Mouse (Mus musculus): ENCODE data around the gene Bcl2l12. TPM values are rescaled to one million over a fixed set of nuclear protein-coding genes. Genes with fewer than 3 reads are reported as not detected.

The Bcl2l12 gene
- polyA plus RNA-seq, 1 experiment from 2014 or later = 13.7 TPM

Small RNAs within 50 kb of the gene (microRNA-seq; reads per million reads assigned to microRNA genes)
- gene Mir7054 = not detected

Other genes with a start within 250 kb of the Bcl2l12 start
- gene Zfp473, start 247.7 kb downstream of the Bcl2l12 start, polyA plus RNA-seq (2015; fragmentation: Nextera tagmentation; extraction: Ambion mirVana) = 0.94 and 1.0 TPM in 2 replicates
- gene Nup62, start 182.6 kb downstream of the Bcl2l12 start, polyA plus RNA-seq (2015; fragmentation: Nextera tagmentation; extraction: Ambion mirVana) = 48.8 and 51.2 TPM in 2 replicates
- 0.35 and 0.46 TPM in 2 replicates for gene Il4i1, start 182.3 kb downstream of the Bcl2l12 start, polyA plus RNA-seq (2015; fragmentation: Nextera tagmentation; extraction: Ambion mirVana)
- 7.5 and 9.2 TPM in 2 replicates for gene Atf5, start 182.1 kb downstream of the Bcl2l12 start, polyA plus RNA-seq (2015; fragmentation: Nextera tagmentation; extraction: Ambion mirVana)
- 27.7 and 32.3 TPM in 2 replicates for gene Akt1s1, start 149.7 kb downstream of the Bcl2l12 start, polyA plus RNA-seq (2015; fragmentation: Nextera tagmentation; extraction: Ambion mirVana)
- 26.1 and 29.4 TPM in 2 replicates for gene Tbc1d17, start 149.6 kb downstream of the Bcl2l12 start, polyA plus RNA-seq (2015; fragmentation: Nextera tagmentation; extraction: Ambion mirVana)
- gene Pnkp, start 141.6 kb downstream of the Bcl2l12 start, polyA plus RNA-seq (2015; fragmentation: Nextera tagmentation; extraction: Ambion mirVana) = 23.8 and 28.9 TPM in 2 replicates
- 54.1 and 59.1 TPM in 2 replicates for gene Ptov1, start 128.9 kb downstream of the Bcl2l12 start, polyA plus RNA-seq (2015; fragmentation: Nextera tagmentation; extraction: Ambion mirVana)
- 46.8 and 56.2 TPM in 2 replicates for gene Med25, start 106.0 kb downstream of the Bcl2l12 start, polyA plus RNA-seq (2015; fragmentation: Nextera tagmentation; extraction: Ambion mirVana)
- gene Fuz, start 102.6 kb downstream of the Bcl2l12 start, polyA plus RNA-seq (2015; fragmentation: Nextera tagmentation; extraction: Ambion mirVana) = 6.7 and 6.9 TPM in 2 replicates
- gene Ap2a1, start 69.2 kb downstream of the Bcl2l12 start, polyA plus RNA-seq (2015; fragmentation: Nextera tagmentation; extraction: Ambion mirVana) = 69.1 and 70.9 TPM in 2 replicates
- 0.08 TPM in 1 of 2 replicates, not detected in the other for gene Tsks, start 55.5 kb downstream of the Bcl2l12 start, polyA plus RNA-seq (2015; fragmentation: Nextera tagmentation; extraction: Ambion mirVana)
- gene Cpt1c, start 23.9 kb downstream of the Bcl2l12 start, polyA plus RNA-seq (2015; fragmentation: Nextera tagmentation; extraction: Ambion mirVana) = 1.5 and 1.6 TPM in 2 replicates
- gene Prmt1, start 12.1 kb downstream of the Bcl2l12 start, polyA plus RNA-seq (2015; fragmentation: Nextera tagmentation; extraction: Ambion mirVana) = 111 and 114 TPM in 2 replicates
- gene Irf3, start 1.1 kb downstream of the Bcl2l12 start, polyA plus RNA-seq (2015; fragmentation: Nextera tagmentation; extraction: Ambion mirVana) = 39.4 and 47.2 TPM in 2 replicates
- 10.4 and 11.9 TPM in 2 replicates for gene Scaf1, start 17.7 kb upstream of the Bcl2l12 start, polyA plus RNA-seq (2015; fragmentation: Nextera tagmentation; extraction: Ambion mirVana)
- 20.8 and 23.6 TPM in 2 replicates for gene Rras, start 19.2 kb upstream of the Bcl2l12 start, polyA plus RNA-seq (2015; fragmentation: Nextera tagmentation; extraction: Ambion mirVana)
- gene Prr12, start 54.2 kb upstream of the Bcl2l12 start, polyA plus RNA-seq (2015; fragmentation: Nextera tagmentation; extraction: Ambion mirVana) = 2.1 and 2.3 TPM in 2 replicates
- 25.9 and 27.4 TPM in 2 replicates for gene Nosip, start 63.7 kb upstream of the Bcl2l12 start, polyA plus RNA-seq (2015; fragmentation: Nextera tagmentation; extraction: Ambion mirVana)
- gene Prrg2, start 64.0 kb upstream of the Bcl2l12 start, polyA plus RNA-seq (2015; fragmentation: Nextera tagmentation; extraction: Ambion mirVana) = 8.5 and 9.0 TPM in 2 replicates
- gene Rcn3, start 93.5 kb upstream of the Bcl2l12 start, polyA plus RNA-seq (2015; fragmentation: Nextera tagmentation; extraction: Ambion mirVana) = 26.3 and 26.6 TPM in 2 replicates
- 43.6 and 51.2 TPM in 2 replicates for gene Fcgrt, start 105.1 kb upstream of the Bcl2l12 start, polyA plus RNA-seq (2015; fragmentation: Nextera tagmentation; extraction: Ambion mirVana)
- 673 and 768 TPM in 2 replicates for gene Rps11, start 125.7 kb upstream of the Bcl2l12 start, polyA plus RNA-seq (2015; fragmentation: Nextera tagmentation; extraction: Ambion mirVana)
- gene Rpl13a, start 130.0 kb upstream of the Bcl2l12 start, polyA plus RNA-seq (2015; fragmentation: Nextera tagmentation; extraction: Ambion mirVana) = 534 and 633 TPM in 2 replicates
- gene Gm45713, start 137.5 kb upstream of the Bcl2l12 start, polyA plus RNA-seq (2015; fragmentation: Nextera tagmentation; extraction: Ambion mirVana) = 0.10 TPM in 1 of 2 replicates, not detected in the other
- gene Flt3l, start 137.7 kb upstream of the Bcl2l12 start, polyA plus RNA-seq (2015; fragmentation: Nextera tagmentation; extraction: Ambion mirVana) = 3.4 and 3.7 TPM in 2 replicates
- gene Pih1d1, start 155.6 kb upstream of the Bcl2l12 start, polyA plus RNA-seq (2015; fragmentation: Nextera tagmentation; extraction: Ambion mirVana) = 42.2 and 46.8 TPM in 2 replicates
- gene Aldh16a1, start 155.9 kb upstream of the Bcl2l12 start, polyA plus RNA-seq (2015; fragmentation: Nextera tagmentation; extraction: Ambion mirVana) = 31.4 and 32.6 TPM in 2 replicates
- not detected in 2 replicates for gene Slc17a7, start 165.2 kb upstream of the Bcl2l12 start, polyA plus RNA-seq (2015; fragmentation: Nextera tagmentation; extraction: Ambion mirVana)
- not detected in 2 replicates for gene Gfy, start 180.9 kb upstream of the Bcl2l12 start, polyA plus RNA-seq (2015; fragmentation: Nextera tagmentation; extraction: Ambion mirVana)
- not detected in 2 replicates for gene Pth2, start 182.3 kb upstream of the Bcl2l12 start, polyA plus RNA-seq (2015; fragmentation: Nextera tagmentation; extraction: Ambion mirVana)
- gene Ccdc155, start 206.2 kb upstream of the Bcl2l12 start, polyA plus RNA-seq (2015; fragmentation: Nextera tagmentation; extraction: Ambion mirVana) = 0.07 and 0.13 TPM in 2 replicates
- gene Dkkl1, start 213.4 kb upstream of the Bcl2l12 start, polyA plus RNA-seq (2015; fragmentation: Nextera tagmentation; extraction: Ambion mirVana) = 2.0 and 2.4 TPM in 2 replicates
- 6.6 and 7.0 TPM in 2 replicates for gene Tead2, start 217.0 kb upstream of the Bcl2l12 start, polyA plus RNA-seq (2015; fragmentation: Nextera tagmentation; extraction: Ambion mirVana)
- 15.1 and 16.7 TPM in 2 replicates for gene Cd37, start 240.4 kb upstream of the Bcl2l12 start, polyA plus RNA-seq (2015; fragmentation: Nextera tagmentation; extraction: Ambion mirVana)
- gene Slc6a16, start 242.4 kb upstream of the Bcl2l12 start, polyA plus RNA-seq (2015; fragmentation: Nextera tagmentation; extraction: Ambion mirVana) = not detected in 2 replicates